Mouse (Mus musculus) brown adipose tissue, adult 24 weeks (tissue): ENCODE measurements at regions not wholly inside any gene's neighbourhood (a gene's known extent, or its start where the extent isn't known, plus 50 kb on each side); places are given as distances from the start of the nearest gene placed in this dataset.

Experiments
- H3K27ac ChIP-seq: fragments of 200-500 bp; replicated peaks from 2 replicates; pipeline ENCODE4 v1.5.1; 2012; ENCODE audit warnings: low read depth, mild to moderate bottlenecking, low read length
- H3K4me1 ChIP-seq: fragments of 200-500 bp; 2 replicates; pipeline ENCODE4 v1.6.1; 2012; ENCODE audit warnings: low read length, mixed read lengths; ENCODE audit not compliant: control insufficient read depth, insufficient read depth, insufficient read length
- H3K4me3 ChIP-seq: fragments of 200-500 bp; 2 replicates; pipeline ENCODE4 v1.5.1; 2012; ENCODE audit warnings: low read depth, mild to moderate bottlenecking, low read length, moderate library complexity; ENCODE audit not compliant: insufficient read depth

- peaks cover 32% of the 10 kb centered on the region for H3K4me1 ChIP-seq
- H3K27ac ChIP-seq = peak overlapping the region; percentile 97
- H3K4me3 ChIP-seq = no peak overlapping the region
These were observed 176.1 kb downstream of the Zfp36l1 start for GRCm38 (mm10) chr12:79936698-79937097.

GRCm38 (mm10) chr12:79934091-79934490 is 178.7 kb downstream of the Zfp36l1 start:
- Histone ChIP-seq H3K4me1 (peaks cover 46% of the 10 kb centered on the region), H3K27ac (0 out of 2 replicates have a peak overlapping the region, but pooled peaks have one; percentile 26), H3K4me3 (no peak overlapping the region)

GRCm38 (mm10) chr12:79932905-79933304 is 179.9 kb downstream of the Zfp36l1 start:
- Histone ChIP-seq H3K4me3 (no peak overlapping the region), H3K27ac (no peak overlapping the region), H3K4me1 (peaks cover 44% of the 10 kb centered on the region)

DNA sequence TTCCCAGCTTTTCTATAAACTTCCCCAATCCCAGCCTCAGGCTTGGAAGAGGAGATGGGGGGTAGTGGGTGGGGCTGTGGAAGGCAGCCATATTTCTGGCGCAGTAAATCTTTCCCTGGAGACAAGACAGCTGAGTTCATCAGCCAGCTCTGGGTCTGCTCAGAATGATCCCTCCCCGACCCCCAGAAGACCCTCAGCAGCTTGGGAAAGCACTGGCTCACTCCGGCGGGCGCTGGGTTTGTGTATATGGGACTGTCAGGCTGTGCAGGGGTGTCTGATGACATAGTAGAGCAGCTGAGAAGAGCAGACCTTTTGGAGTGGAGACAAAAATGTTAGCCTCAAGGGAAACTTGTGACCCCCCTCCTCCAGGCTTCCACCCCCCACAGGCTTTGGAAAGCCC is 181.4 kb downstream of the Zfp36l1 start:
- H3K4me3 ChIP-seq = no peak overlapping the region
- H3K27ac ChIP-seq = no peak overlapping the region
- H3K4me1 ChIP-seq = peaks cover 38% of the 10 kb centered on the region

DNA sequence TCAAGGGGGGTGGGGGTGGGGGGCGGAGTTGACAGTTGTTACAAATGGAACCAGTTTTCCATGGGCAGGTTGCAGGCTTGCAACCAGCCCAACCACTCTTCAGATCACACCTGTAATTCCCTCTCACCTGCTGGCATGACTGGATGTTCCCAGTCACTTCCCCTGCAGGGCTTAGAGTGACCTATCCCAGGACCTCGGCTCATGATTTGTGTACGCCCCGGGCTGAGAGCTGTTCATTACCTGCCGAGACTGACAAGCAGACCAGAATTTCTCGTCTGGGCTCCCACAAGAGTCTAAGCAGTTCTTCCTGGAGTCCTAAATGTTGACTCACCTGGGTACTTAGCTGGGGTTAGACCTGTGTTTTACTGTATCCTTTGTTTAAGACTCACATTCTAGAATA is 183.0 kb downstream of the Zfp36l1 start:
- peak overlapping the region; percentile 96 for H3K27ac ChIP-seq
- peaks cover 45% of the 10 kb centered on the region for H3K4me1 ChIP-seq
- no peak overlapping the region for H3K4me3 ChIP-seq

DNA sequence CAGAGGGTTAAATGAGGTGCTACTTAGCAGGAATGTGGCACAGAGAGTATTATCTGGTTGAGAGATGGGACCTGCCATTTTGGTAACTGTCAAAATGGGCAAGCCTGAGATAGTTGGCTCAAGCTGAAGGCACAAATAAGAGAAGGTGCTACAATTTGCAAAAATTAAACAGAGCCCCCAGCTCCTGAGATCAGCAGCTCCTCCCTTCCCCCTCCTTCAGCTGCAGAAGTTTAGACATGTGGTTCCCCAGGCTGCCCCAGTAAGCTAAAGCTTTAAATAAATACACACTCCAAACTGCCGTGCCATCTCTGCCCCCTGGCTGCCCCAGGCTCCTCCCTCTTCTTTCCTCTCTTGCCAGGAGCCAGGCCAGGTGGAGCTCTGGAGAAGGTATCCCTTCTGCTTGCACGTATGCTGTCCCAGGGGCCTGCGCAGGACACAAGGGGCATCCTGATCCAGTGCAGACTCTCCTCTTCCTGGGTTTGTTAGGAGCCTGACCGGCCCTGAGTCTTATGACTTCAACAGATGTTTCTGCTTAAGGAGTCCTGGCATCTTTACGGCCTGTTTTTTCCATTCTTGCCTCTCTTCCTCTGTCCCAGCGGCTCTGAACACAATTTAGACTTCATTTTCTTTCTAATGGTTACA is 184.0 kb downstream of the Zfp36l1 start:
- H3K4me3 ChIP-seq = no peak overlapping the region
- H3K4me1 ChIP-seq = peaks cover 46% of the 10 kb centered on the region
- peak overlapping the region; percentile 96 for H3K27ac ChIP-seq

- H3K4me1 ChIP-seq = peaks cover 50% of the 10 kb centered on the region
- H3K4me3 ChIP-seq = no peak overlapping the region
- H3K27ac ChIP-seq = peak overlapping the region; percentile 43; the same call in 1 of the 2 replicates
These were observed 184.5 kb downstream of the Zfp36l1 start for GRCm38 (mm10) chr12:79928298-79928697.

- H3K4me1 ChIP-seq = peaks cover 49% of the 10 kb centered on the region
- H3K4me3 ChIP-seq = no peak overlapping the region
- H3K27ac ChIP-seq = peak overlapping the region; percentile 64
These were observed 186.9 kb downstream of the Zfp36l1 start for GRCm38 (mm10) chr12:79925704-79926588.

DNA sequence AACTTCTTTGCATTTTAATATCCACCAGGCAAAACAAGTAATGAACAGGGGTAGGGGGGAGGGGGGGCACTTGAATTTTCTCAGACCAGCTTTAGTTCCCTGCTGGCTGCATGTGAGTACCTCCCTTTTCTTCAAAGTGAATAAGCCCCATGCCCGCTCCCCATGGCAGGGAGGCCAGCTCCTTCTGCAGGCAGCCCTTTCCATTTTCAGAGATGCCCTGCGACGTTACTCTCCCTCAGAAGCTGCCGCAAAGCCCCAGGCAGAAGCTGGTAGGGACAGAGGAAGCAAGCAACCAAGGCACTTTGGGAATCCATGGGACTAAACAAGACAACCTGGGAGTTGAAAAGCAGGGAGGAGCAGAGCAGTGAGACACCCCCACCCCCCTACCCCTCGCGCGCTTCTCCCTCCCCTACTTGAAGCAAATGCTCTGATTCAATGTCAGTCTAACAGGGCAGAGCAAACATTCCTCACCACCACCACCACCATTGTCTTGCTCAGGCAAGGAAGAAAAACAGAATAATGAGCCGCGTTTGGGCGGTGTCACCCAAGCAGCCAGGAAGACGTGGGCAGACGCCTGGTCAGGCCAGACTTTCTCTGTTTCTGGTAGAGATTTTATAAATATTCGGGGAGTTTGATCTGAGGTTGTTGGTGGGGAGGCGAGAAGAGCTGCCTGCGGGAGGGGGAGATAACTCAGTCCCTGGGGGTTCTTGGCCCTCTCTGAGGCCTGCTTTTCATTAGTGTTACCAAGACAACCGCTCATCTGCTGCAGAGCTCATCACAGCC is 187.7 kb downstream of the Zfp36l1 start:
- Histone ChIP-seq H3K4me1 (peaks cover 46% of the 10 kb centered on the region), H3K27ac (peak overlapping the region; percentile 64), H3K4me3 (no peak overlapping the region)

DNA sequence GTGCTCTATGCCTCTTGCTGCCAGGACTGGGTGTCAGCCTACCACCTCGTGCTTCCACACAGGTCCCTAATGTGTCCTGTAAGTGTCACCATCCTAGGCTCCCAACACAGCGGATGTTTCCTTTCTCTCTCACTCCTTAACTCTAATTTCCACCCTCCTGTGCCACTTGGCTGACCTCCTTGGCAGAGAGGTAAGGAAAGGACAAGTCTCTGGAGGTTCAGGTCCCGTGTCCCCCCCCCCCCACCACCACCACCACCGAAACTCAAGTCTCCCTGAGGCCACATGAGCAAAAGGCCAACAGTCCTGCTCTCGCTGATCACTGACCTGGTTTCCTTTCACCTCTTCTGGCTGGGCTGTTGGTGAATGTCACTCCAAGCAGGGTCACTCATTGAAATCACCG is 189.0 kb downstream of the Zfp36l1 start:
- Histone ChIP-seq H3K4me3 (no peak overlapping the region), H3K27ac (peak overlapping the region; percentile 86), H3K4me1 (peaks cover 38% of the 10 kb centered on the region)

GRCm38 (mm10) chr12:79921786-79922185 is 191.0 kb downstream of the Zfp36l1 start:
- no peak overlapping the region for H3K4me3 ChIP-seq
- H3K4me1 ChIP-seq = peaks cover 46% of the 10 kb centered on the region
- no peak overlapping the region for H3K27ac ChIP-seq

DNA sequence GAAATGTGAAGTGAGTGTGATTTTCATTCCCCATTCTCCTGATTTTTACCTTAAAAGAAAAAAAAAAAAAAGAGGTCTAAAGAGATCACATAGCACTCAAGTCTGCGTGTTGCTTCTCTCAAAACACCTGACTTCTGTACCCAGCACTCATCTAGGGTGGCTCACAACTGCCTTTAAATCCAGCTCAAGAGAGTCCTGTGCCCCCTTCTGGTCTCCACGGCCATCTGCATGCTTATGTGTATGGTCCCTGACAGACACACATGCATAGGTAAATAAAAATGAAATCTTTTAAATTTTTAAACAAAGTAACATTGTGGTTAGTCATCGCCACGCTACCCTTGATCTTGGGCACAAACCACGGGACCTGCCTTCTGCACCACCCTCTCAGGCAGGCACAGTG is 193.8 kb downstream of the Zfp36l1 start:
- peaks cover 22% of the 10 kb centered on the region for H3K4me1 ChIP-seq
- H3K27ac ChIP-seq = no peak overlapping the region
- no peak overlapping the region for H3K4me3 ChIP-seq

- Histone ChIP-seq H3K27ac (peak overlapping the region; percentile 80), H3K4me1 (peaks cover 16% of the 10 kb centered on the region), H3K4me3 (no peak overlapping the region)
These were observed 195.1 kb downstream of the Zfp36l1 start for GRCm38 (mm10) chr12:79917634-79918289.

DNA sequence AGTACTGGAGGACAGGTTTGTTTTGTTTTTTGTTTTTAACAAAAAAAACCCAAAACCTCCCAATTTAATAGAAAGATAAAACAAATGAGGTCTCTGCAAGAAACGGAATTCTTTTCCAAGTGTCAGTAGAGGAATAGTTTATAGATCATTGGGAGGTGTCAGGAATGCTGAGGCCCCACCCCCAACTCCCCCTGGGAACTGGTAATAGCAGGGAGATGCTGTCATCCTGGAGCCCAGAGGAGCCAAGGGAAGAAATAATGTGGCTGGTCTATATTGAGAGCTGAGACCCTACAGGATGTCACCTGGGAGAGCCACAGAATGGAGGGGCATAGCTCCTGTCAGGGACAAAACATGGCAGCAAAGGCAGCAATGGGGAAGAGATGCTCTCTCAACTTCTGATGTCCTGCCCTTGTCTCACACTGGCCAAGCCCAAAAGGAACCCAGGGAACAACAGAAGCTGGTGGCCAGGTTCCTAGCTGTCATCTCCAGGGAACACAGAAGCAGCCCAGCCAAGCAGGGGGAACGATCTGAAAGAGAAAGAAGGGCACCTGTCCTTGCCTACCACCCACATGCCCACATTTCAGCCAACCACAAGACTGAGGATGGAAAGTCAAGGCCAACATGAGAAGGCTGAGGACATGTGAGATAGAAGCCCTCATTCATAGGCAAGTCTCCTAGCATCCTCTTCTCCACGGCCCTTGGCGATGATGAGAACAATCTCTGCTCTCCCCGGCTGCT is 195.7 kb downstream of the Zfp36l1 start:
- peak overlapping the region; percentile 80 for H3K27ac ChIP-seq
- no peak overlapping the region for H3K4me3 ChIP-seq
- H3K4me1 ChIP-seq = peaks cover 18% of the 10 kb centered on the region
